Mouse (Mus musculus) limb, embryonic 10.5 days (tissue): Measurements from ENCODE around the gene Dao. TPM values are rescaled to one million over a fixed set of nuclear protein-coding genes. Genes with fewer than 3 reads are reported as not detected.

Source experiments
- DNase-seq: peaks from one replicate; pipeline ENCODE4 v3.0.0-alpha.2; 2017; ENCODE audit warnings: low spot score
- H3K27ac ChIP-seq: fragments of 300-500 bp; sonication (generic); 2 replicates; pipeline ENCODE4 v1.5.1; 2016; ENCODE audit warnings: mild to moderate bottlenecking
- H3K27me3 ChIP-seq: fragments of 300-500 bp; sonication (generic); 2 replicates; pipeline ENCODE4 v1.6.1; 2016; ENCODE audit warnings: low read depth, mild to moderate bottlenecking; ENCODE audit not compliant: poor library complexity, severe bottlenecking
- H3K36me3 ChIP-seq: fragments of 300-500 bp; sonication (generic); 2 replicates; pipeline ENCODE4 v1.6.1; 2016; ENCODE audit warnings: mild to moderate bottlenecking, moderate library complexity
- H3K4me1 ChIP-seq: fragments of 300-500 bp; sonication (generic); 2 replicates; pipeline ENCODE4 v1.6.1; 2016
- H3K4me3 ChIP-seq: fragments of 300-500 bp; sonication (generic); 2 replicates; pipeline ENCODE4 v1.5.1; 2016; ENCODE audit warnings: mild to moderate bottlenecking, moderate library complexity
- H3K9me3 ChIP-seq: fragments of 300-500 bp; sonication (generic); replicated peaks from 2 replicates; pipeline ENCODE4 v1.6.1; 2016; ENCODE audit warnings: mild to moderate bottlenecking
- WGBS: fragments of 180-500 bp; shearing (Covaris S2); methylation state at CpG from one replicate; pipeline ENCODE4 v1.1.7; 2016; 5-methylcytosine and 5-hydroxymethylcytosine counted together
- polyA plus RNA-seq: library from polyadenylated mRNA; unstranded; fragments of >200 nt; fragmentation: Nextera tagmentation; extraction: Ambion mirVana; gene quantifications from 2 replicates; pipeline ENCODE4 v1.2.1, GENCODE M21; 2016

Gene Dao
- polyA plus RNA-seq, 1 experiment from 2014 or later = not detected

GRCm38 (mm10) chr5:114041327-114041930, 37.9 kb downstream of the Dao start:
- H3K4me3 ChIP-seq = no peak overlapping the region
- no peaks in the 10 kb centered on the region for H3K9me3 ChIP-seq
- peaks cover 20% of the 10 kb centered on the region for H3K4me1 ChIP-seq
- H3K27me3 ChIP-seq = no peaks in the 10 kb centered on the region
- peak; percentile 38 for DNase-seq
- no peaks in the 10 kb centered on the region for H3K36me3 ChIP-seq
- 22% methylated on average over 15 of the region's 15 CpGs for WGBS
- H3K27ac ChIP-seq = no peak overlapping the region

- 91% methylated on average over 4 of the region's 4 CpGs for WGBS
- no peak overlapping the region for H3K4me3 ChIP-seq
- H3K9me3 ChIP-seq = no peaks in the 10 kb centered on the region
- peaks cover 22% of the 10 kb centered on the region for H3K4me1 ChIP-seq
- no peak overlapping the region for H3K27ac ChIP-seq
- no peaks in the 10 kb centered on the region for H3K27me3 ChIP-seq
- no peak for DNase-seq
- no peaks in the 10 kb centered on the region for H3K36me3 ChIP-seq
Measured at GRCm38 (mm10) chr5:114043800-114044199, 40.3 kb downstream of the Dao start.

GRCm38 (mm10) chr5:114045134-114045533, 41.6 kb downstream of the Dao start:
- WGBS = 79% methylated on average over 1 of the region's 1 CpGs
- H3K36me3 ChIP-seq = no peaks in the 10 kb centered on the region
- no peaks in the 10 kb centered on the region for H3K9me3 ChIP-seq
- no peaks in the 10 kb centered on the region for H3K27me3 ChIP-seq
- peaks cover 22% of the 10 kb centered on the region for H3K4me1 ChIP-seq
- no peak for DNase-seq
- no peak overlapping the region for H3K27ac ChIP-seq
- no peak overlapping the region for H3K4me3 ChIP-seq

GRCm38 (mm10) chr5:114046151-114046550, 42.6 kb downstream of the Dao start:
- Histone ChIP-seq H3K4me3 (no peak overlapping the region), H3K27me3 (no peaks in the 10 kb centered on the region)
- WGBS = 78% methylated on average over 3 of the region's 3 CpGs

GRCm38 (mm10) chr5:114046604-114047003, 43.1 kb downstream of the Dao start:
- DNase-seq = no peak
- H3K9me3 ChIP-seq = no peaks in the 10 kb centered on the region
- no peaks in the 10 kb centered on the region for H3K36me3 ChIP-seq
- H3K4me1 ChIP-seq = peaks cover 11% of the 10 kb centered on the region
- no peak overlapping the region for H3K27ac ChIP-seq
- no peaks in the 10 kb centered on the region for H3K27me3 ChIP-seq
- 58% methylated on average over 3 of the region's 3 CpGs for WGBS
- no peak overlapping the region for H3K4me3 ChIP-seq

More at GRCm38 (mm10) chr5:114046151-114046550, 42.6 kb downstream of the Dao start:
- no peaks in the 10 kb centered on the region for H3K36me3 ChIP-seq
- H3K9me3 ChIP-seq = no peaks in the 10 kb centered on the region
- H3K4me1 ChIP-seq = peaks cover 14% of the 10 kb centered on the region
- no peak overlapping the region for H3K27ac ChIP-seq
- no peak for DNase-seq

- Histone ChIP-seq H3K4me1 (peaks cover 9% of the 10 kb centered on the region), H3K27me3 (no peaks in the 10 kb centered on the region), H3K36me3 (no peaks in the 10 kb centered on the region), H3K4me3 (no peak overlapping the region), H3K9me3 (no peaks in the 10 kb centered on the region), H3K27ac (no peak overlapping the region)
- 86% methylated on average over 5 of the region's 5 CpGs for WGBS
- no peak for DNase-seq
Measured at GRCm38 (mm10) chr5:114047182-114047581, 43.7 kb downstream of the Dao start.

GRCm38 (mm10) chr5:114048731-114049308, 45.3 kb downstream of the Dao start:
- DNase-seq = no peak
- Histone ChIP-seq H3K27me3 (no peaks in the 10 kb centered on the region), H3K4me1 (peaks cover 15% of the 10 kb centered on the region), H3K9me3 (no peaks in the 10 kb centered on the region), H3K36me3 (no peaks in the 10 kb centered on the region), H3K27ac (no peak overlapping the region), H3K4me3 (no peak overlapping the region)
- 67% methylated on average over 12 of the region's 12 CpGs for WGBS

- H3K4me1 ChIP-seq = peaks cover 15% of the 10 kb centered on the region
- peak overlapping the region; percentile 31; the same call in 1 of the 2 replicates for H3K4me3 ChIP-seq
- H3K27ac ChIP-seq = peak overlapping the region; percentile 58; the same call in 1 of the 2 replicates
- no peaks in the 10 kb centered on the region for H3K27me3 ChIP-seq
- H3K9me3 ChIP-seq = no peaks in the 10 kb centered on the region
- WGBS = 37% methylated on average over 9 of the region's 9 CpGs
- DNase-seq = peak; percentile 89
- H3K36me3 ChIP-seq = no peaks in the 10 kb centered on the region
Measured at GRCm38 (mm10) chr5:114052246-114052761, 48.8 kb downstream of the Dao start.

- DNase-seq = no peak
- Histone ChIP-seq H3K27ac (no peak overlapping the region), H3K4me3 (no peak overlapping the region), H3K27me3 (no peaks in the 10 kb centered on the region), H3K4me1 (peaks cover 9% of the 10 kb centered on the region), H3K9me3 (no peaks in the 10 kb centered on the region), H3K36me3 (no peaks in the 10 kb centered on the region)
- 80% methylated on average over 9 of the region's 9 CpGs for WGBS
Measured at GRCm38 (mm10) chr5:114057129-114057731, 53.7 kb downstream of the Dao start.

GRCm38 (mm10) chr5:114061675-114062074, 58.2 kb downstream of the Dao start:
- Histone ChIP-seq H3K27me3 (no peaks in the 10 kb centered on the region), H3K4me1 (peaks cover 10% of the 10 kb centered on the region; the same call in 1 of the 2 replicates), H3K27ac (no peak overlapping the region), H3K9me3 (no peaks in the 10 kb centered on the region), H3K4me3 (no peak overlapping the region), H3K36me3 (no peaks in the 10 kb centered on the region)
- WGBS = 47% methylated on average over 7 of the region's 7 CpGs
- DNase-seq = no peak

GRCm38 (mm10) chr5:114063958-114064357, 60.5 kb downstream of the Dao start:
- no peaks in the 10 kb centered on the region for H3K27me3 ChIP-seq
- no peak overlapping the region for H3K4me3 ChIP-seq
- no peaks in the 10 kb centered on the region for H3K9me3 ChIP-seq
- WGBS = 82% methylated on average over 4 of the region's 4 CpGs
- DNase-seq = no peak
- peaks cover 10% of the 10 kb centered on the region; the same call in 1 of the 2 replicates for H3K4me1 ChIP-seq
- no peaks in the 10 kb centered on the region for H3K36me3 ChIP-seq
- H3K27ac ChIP-seq = no peak overlapping the region

GRCm38 (mm10) chr5:114065161-114065560, 61.7 kb downstream of the Dao start, which contains the start of gene Usp30:
TSS of gene Usp30 (plus strand) at chr5:114065461.
- DNase-seq = no peak
- H3K4me3 ChIP-seq = no peak within 1 kb of the TSS
- H3K27ac ChIP-seq = no peak within 1 kb of the TSS
- H3K36me3 ChIP-seq = no peaks in the 10 kb centered on the region
- H3K27me3 ChIP-seq = no peaks in the 10 kb centered on the region
- 95% methylated on average over 6 of the region's 6 CpGs for WGBS
- peaks cover 10% of the 10 kb centered on the region; the same call in 1 of the 2 replicates for H3K4me1 ChIP-seq
- no peaks in the 10 kb centered on the region for H3K9me3 ChIP-seq

GRCm38 (mm10) chr5:114066601-114067000, 63.1 kb downstream of the Dao start:
- DNase-seq = no peak
- no peak overlapping the region for H3K27ac ChIP-seq
- H3K9me3 ChIP-seq = no peaks in the 10 kb centered on the region
- no peaks in the 10 kb centered on the region for H3K36me3 ChIP-seq
- 45% methylated on average over 6 of the region's 6 CpGs for WGBS
- no peak overlapping the region for H3K4me3 ChIP-seq
- H3K27me3 ChIP-seq = no peaks in the 10 kb centered on the region
- peaks cover 8% of the 10 kb centered on the region; the same call in 1 of the 2 replicates for H3K4me1 ChIP-seq
